Mouse (Mus musculus): ENCODE results near the gene Syn3. TPM values are rescaled to one million over a fixed set of nuclear protein-coding genes. Genes with fewer than 3 reads are reported as not detected.

Syn3 gene
- polyA plus RNA-seq, 2 experiments, result 0.11 to 0.14 TPM

DNA sequence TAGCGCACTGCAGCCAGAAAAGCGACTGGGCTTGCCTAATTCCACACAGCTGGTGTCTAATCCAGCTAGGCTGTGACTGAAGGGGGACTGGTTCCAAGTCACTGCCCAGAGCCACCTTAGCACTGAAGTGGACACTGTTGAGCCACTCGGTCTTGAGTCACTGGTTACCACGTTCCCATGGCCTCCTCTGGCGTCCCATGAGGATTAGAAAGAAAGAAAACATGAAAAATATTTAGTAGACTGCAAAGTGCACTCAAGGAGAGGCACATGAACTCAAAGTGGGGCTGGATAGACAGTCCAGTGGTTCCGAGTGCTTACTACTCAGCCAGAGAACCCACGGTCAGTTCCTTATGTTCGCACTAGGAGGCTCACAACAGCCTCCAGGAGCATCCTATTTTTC, 217.5 kb downstream of the Syn3 start:
- no peak for DNase-seq (ENCODE audit: low read depth in 3 of 3, low spot score in 3 of 3)
- Histone ChIP-seq H3K4me1 (replicated peaks; ENCODE audit: control insufficient read depth in 2 of 2, insufficient read depth in 2 of 2, low read length in 1 of 2) (no peaks in the 10 kb centered on the region), H3K36me3 (replicated peaks; ENCODE audit: control insufficient read depth, insufficient read depth, low read depth) (no peaks in the 10 kb centered on the region), H3K27ac (no peak overlapping the region), H3K9me3 (ENCODE audit: control insufficient read depth, low read length) (no peaks in the 10 kb centered on the region), H3K4me3 (ENCODE audit: insufficient read depth in 1 of 2, low read depth in 2 of 2, low read length in 2 of 2) (no peak overlapping the region), H3K4me2 (ENCODE audit: low read depth) (no peak overlapping the region), H3K9ac (replicated peaks) (no peak overlapping the region), H3K27me3 (ENCODE audit: control insufficient read depth, insufficient read depth, low read length) (no peaks in the 10 kb centered on the region)
- no peak for TF ChIP-seq EP300 (IDR thresholded peaks at IDR 0.05; ENCODE audit: low read depth)
- TF ChIP-seq CTCF (IDR thresholded peaks at IDR 0.05; ENCODE audit: low read depth), result no peak
- WGBS (ENCODE audit: insufficient replicate concordance), result 63% methylated on average over 8 of the region's 8 CpGs
- no peak for ATAC-seq (ENCODE audit: insufficient read depth)

DNA sequence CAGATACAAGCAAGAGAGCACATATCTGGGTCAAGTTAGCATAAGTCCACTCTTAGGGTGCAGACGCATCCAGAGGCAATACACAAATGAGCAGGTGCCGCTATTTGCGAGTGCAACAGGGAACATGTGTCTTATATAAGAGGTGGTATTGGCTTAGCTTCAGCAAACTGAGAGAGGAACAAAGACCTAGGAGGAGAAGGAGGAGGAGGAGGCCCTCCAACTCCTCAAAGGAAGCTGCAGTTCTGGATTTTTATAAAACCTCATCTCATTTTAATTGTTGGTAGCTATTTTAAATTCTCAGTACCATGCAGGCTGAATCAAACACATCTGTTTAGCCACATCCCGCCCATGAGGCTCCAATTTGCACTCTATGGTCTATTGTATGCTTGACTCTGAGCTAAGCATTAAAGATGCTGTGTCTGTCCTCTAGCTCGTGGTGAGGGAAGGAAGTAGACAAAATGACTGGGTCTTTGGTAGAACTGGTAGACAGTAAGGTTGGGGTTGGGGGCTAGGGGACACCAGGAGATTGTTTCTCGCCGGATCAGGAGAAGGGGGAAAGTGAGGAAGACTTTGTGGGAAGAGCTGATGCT, 219.0 kb downstream of the Syn3 start:
- Histone ChIP-seq H3K4me3 (ENCODE audit: insufficient read depth in 1 of 2, low read depth in 2 of 2, low read length in 2 of 2) (no peak overlapping the region), H3K4me1 (replicated peaks; ENCODE audit: control insufficient read depth in 2 of 2, insufficient read depth in 2 of 2, low read length in 1 of 2) (no peaks in the 10 kb centered on the region), H3K9ac (replicated peaks) (no peak overlapping the region), H3K36me3 (replicated peaks; ENCODE audit: control insufficient read depth, insufficient read depth, low read depth) (no peaks in the 10 kb centered on the region), H3K9me3 (ENCODE audit: control insufficient read depth, low read length) (no peaks in the 10 kb centered on the region), H3K27me3 (ENCODE audit: control insufficient read depth, insufficient read depth, low read length) (no peaks in the 10 kb centered on the region), H3K4me2 (ENCODE audit: low read depth) (no peak overlapping the region), H3K27ac (no peak overlapping the region)
- ATAC-seq (ENCODE audit: insufficient read depth) (no peak), DNase-seq (ENCODE audit: low read depth in 3 of 3, low spot score in 3 of 3) (no peak)
- TF ChIP-seq EP300 (IDR thresholded peaks at IDR 0.05; ENCODE audit: low read depth), result no peak
- TF ChIP-seq CTCF (IDR thresholded peaks at IDR 0.05; ENCODE audit: low read depth), result no peak
- WGBS (ENCODE audit: insufficient replicate concordance), result 57% methylated on average over 7 of the region's 7 CpGs

DNA sequence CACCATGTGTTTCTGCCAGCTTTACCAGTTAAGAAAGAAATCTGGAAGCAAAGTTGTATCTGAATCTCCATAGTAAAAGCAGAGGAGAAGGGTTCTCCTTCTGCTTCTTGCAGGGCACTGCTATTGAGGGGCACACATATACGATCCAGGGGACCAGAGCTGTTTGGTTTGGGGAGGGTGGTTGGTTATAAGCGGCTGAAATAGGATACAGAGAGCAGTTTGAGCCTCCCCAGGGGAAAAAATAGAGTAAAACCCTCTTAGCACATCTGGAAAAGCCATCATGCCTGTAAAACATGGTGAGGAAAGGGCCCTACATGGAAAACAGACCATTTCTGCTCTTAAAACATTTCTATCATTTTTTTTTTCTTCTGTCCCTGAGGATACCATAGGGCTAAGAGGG, 220.2 kb downstream of the Syn3 start:
- no peak for DNase-seq (ENCODE audit: low read depth in 3 of 3, low spot score in 3 of 3)
- Histone ChIP-seq H3K9ac (replicated peaks) (no peak overlapping the region), H3K27ac (no peak overlapping the region), H3K4me2 (ENCODE audit: low read depth) (no peak overlapping the region), H3K9me3 (ENCODE audit: control insufficient read depth, low read length) (no peaks in the 10 kb centered on the region), H3K4me1 (replicated peaks; ENCODE audit: control insufficient read depth in 2 of 2, insufficient read depth in 2 of 2, low read length in 1 of 2) (peaks cover 0 to 4% of the 10 kb centered on the region in 2 experiments; a peak in 1 of 4 replicates), H3K27me3 (ENCODE audit: control insufficient read depth, insufficient read depth, low read length) (no peaks in the 10 kb centered on the region), H3K36me3 (replicated peaks; ENCODE audit: control insufficient read depth, insufficient read depth, low read depth) (no peaks in the 10 kb centered on the region), H3K4me3 (ENCODE audit: insufficient read depth in 1 of 2, low read depth in 2 of 2, low read length in 2 of 2) (no peak overlapping the region)
- TF ChIP-seq EP300 (IDR thresholded peaks at IDR 0.05; ENCODE audit: low read depth) (no peak), CTCF (IDR thresholded peaks at IDR 0.05; ENCODE audit: low read depth) (no peak)
- ATAC-seq (ENCODE audit: insufficient read depth), result no peak
- 46% methylated on average over 2 of the region's 2 CpGs for WGBS (ENCODE audit: insufficient replicate concordance)

DNA sequence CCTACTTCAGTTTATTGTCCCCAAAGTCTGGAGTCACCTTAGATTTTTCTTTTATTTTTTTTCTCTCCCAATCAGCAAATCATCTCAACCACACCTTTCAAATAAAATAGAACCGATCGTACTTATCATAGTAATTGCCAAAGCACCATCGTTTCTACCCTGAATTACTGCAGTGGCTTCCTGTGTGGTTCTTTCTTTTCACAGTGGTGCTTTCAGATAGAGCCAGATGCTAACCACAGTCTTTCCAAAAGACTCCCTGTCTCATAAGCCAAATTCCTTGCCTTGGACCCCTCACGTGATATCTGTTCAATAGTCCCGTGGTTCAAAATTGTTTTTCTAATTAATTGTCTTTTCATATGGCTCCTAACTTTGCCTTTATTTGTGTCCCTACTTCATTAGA, 221.4 kb downstream of the Syn3 start:
- H3K4me1 ChIP-seq (replicated peaks; ENCODE audit: control insufficient read depth in 2 of 2, insufficient read depth in 2 of 2, low read length in 1 of 2), result peaks cover 0 to 4% of the 10 kb centered on the region in 2 experiments; a peak in 1 of 4 replicates
- 11% methylated on average over 5 of the region's 5 CpGs for WGBS (ENCODE audit: insufficient replicate concordance)

DNA sequence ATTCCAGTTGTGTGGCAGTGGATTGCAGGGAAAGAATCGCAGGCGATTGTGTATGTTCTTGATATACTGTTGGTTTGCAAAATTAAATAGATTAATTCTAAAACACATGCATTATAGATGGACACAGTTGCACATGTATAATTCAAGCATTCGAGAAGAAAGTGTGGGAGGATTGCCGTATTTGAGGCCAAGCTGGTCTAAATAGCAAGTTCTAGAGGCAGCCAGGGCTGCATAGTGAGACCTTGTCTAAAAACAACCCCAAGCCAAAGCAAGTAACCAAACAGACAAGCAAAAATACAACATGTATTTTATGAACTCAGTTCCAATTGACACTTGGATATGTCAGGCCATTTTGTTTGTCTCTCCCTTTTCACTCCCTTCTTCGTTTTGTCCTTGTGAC, 223.1 kb downstream of the Syn3 start:
- no peak for DNase-seq (ENCODE audit: low read depth in 3 of 3, low spot score in 3 of 3)

More for the DNA sequence above, 221.4 kb downstream of the Syn3 start:
- no peak overlapping the region for H3K4me3 ChIP-seq (ENCODE audit: insufficient read depth in 1 of 2, low read depth in 2 of 2, low read length in 2 of 2)
- no peak overlapping the region for H3K27ac ChIP-seq
- H3K27me3 ChIP-seq (ENCODE audit: control insufficient read depth, insufficient read depth, low read length), result no peaks in the 10 kb centered on the region
- no peak overlapping the region for H3K4me2 ChIP-seq (ENCODE audit: low read depth)
- DNase-seq (ENCODE audit: low read depth in 3 of 3, low spot score in 3 of 3), result no peak
- H3K36me3 ChIP-seq (replicated peaks; ENCODE audit: control insufficient read depth, insufficient read depth, low read depth), result no peaks in the 10 kb centered on the region
- H3K9me3 ChIP-seq (ENCODE audit: control insufficient read depth, low read length), result no peaks in the 10 kb centered on the region
- TF ChIP-seq EP300 (IDR thresholded peaks at IDR 0.05; ENCODE audit: low read depth) (no peak), CTCF (IDR thresholded peaks at IDR 0.05; ENCODE audit: low read depth) (no peak)
- no peak for ATAC-seq (ENCODE audit: insufficient read depth)
- H3K9ac ChIP-seq (replicated peaks), result no peak overlapping the region

More for the DNA sequence above, 223.1 kb downstream of the Syn3 start:
- 65% methylated on average over 5 of the region's 5 CpGs for WGBS (ENCODE audit: insufficient replicate concordance)
- TF ChIP-seq CTCF (IDR thresholded peaks at IDR 0.05; ENCODE audit: low read depth), result no peak
- TF ChIP-seq EP300 (IDR thresholded peaks at IDR 0.05; ENCODE audit: low read depth), result no peak
- Histone ChIP-seq H3K4me2 (ENCODE audit: low read depth) (no peak overlapping the region), H3K4me1 (replicated peaks; ENCODE audit: control insufficient read depth in 2 of 2, insufficient read depth in 2 of 2, low read length in 1 of 2) (peaks cover 0 to 4% of the 10 kb centered on the region in 2 experiments; a peak in 1 of 4 replicates), H3K27me3 (ENCODE audit: control insufficient read depth, insufficient read depth, low read length) (no peaks in the 10 kb centered on the region), H3K9me3 (ENCODE audit: control insufficient read depth, low read length) (no peaks in the 10 kb centered on the region), H3K4me3 (ENCODE audit: insufficient read depth in 1 of 2, low read depth in 2 of 2, low read length in 2 of 2) (no peak overlapping the region), H3K27ac (no peak overlapping the region), H3K36me3 (replicated peaks; ENCODE audit: control insufficient read depth, insufficient read depth, low read depth) (no peaks in the 10 kb centered on the region), H3K9ac (replicated peaks) (no peak overlapping the region)
- ATAC-seq (ENCODE audit: insufficient read depth), result no peak
